Mouse (Mus musculus): ENCODE results near the gene Esyt3. TPM values are rescaled to one million over a fixed set of nuclear protein-coding genes. Genes with fewer than 3 reads are reported as not detected.

The Esyt3 gene
- polyA plus RNA-seq (2014; fragmentation: Nextera tagmentation; extraction: Ambion mirVana): 0.15 and 0.36 TPM in 2 replicates

- H3K27me3 ChIP-seq (ENCODE audit: control insufficient read depth, insufficient read depth, low read length): peaks cover 28% of the 10 kb centered on the region
- H3K4me3 ChIP-seq (ENCODE audit: low read depth, low read length): peak within 1 kb of the TSS; percentile 45
- H3K4me2 ChIP-seq (replicated peaks; ENCODE audit: low read depth, low read length): peak within 1 kb of the TSS; percentile 95
- ATAC-seq (ENCODE audit: low FRiP score) (peak; percentile 57; the same call in 1 of the 2 replicates), DNase-seq (ENCODE audit: low spot score) (peak; percentile 52)
- peaks cover 7% of the 10 kb centered on the region; the same call in 1 of the 2 replicates for H3K4me1 ChIP-seq (replicated peaks; ENCODE audit: control insufficient read depth, insufficient read depth, low read length)
- no peaks in the 10 kb centered on the region for H3K9me3 ChIP-seq (ENCODE audit: control insufficient read depth, low read length)
- 1% methylated on average over 65 of the region's 66 CpGs for WGBS
- H3K27ac ChIP-seq (ENCODE audit: low read depth, low read length): no peak within 1 kb of the TSS
- H3K36me3 ChIP-seq (ENCODE audit: control insufficient read depth, insufficient read depth, low read length): no peaks in the 10 kb centered on the region
- H3K9ac ChIP-seq (ENCODE audit: low read depth, low read length): peak within 1 kb of the TSS; percentile 23; the same call in 1 of the 2 replicates
These were observed at the start of gene Esyt3 for GRCm38 (mm10) chr9:99357921-99358692. TSS of gene Esyt3 (minus strand) at chr9:99358557.

GRCm38 (mm10) chr9:99401288-99401974 is 43.1 kb upstream of the Esyt3 start:
- H3K4me3 ChIP-seq (ENCODE audit: low read depth, low read length): no peak overlapping the region
- DNase-seq (ENCODE audit: low spot score) (no peak), ATAC-seq (ENCODE audit: low FRiP score) (no peak)
- no peaks in the 10 kb centered on the region for H3K9me3 ChIP-seq (ENCODE audit: control insufficient read depth, low read length)
- no peaks in the 10 kb centered on the region for H3K36me3 ChIP-seq (ENCODE audit: control insufficient read depth, insufficient read depth, low read length)
- H3K27ac ChIP-seq (ENCODE audit: low read depth, low read length): no peak overlapping the region
- WGBS: 83% methylated on average over 9 of the region's 9 CpGs
- no peaks in the 10 kb centered on the region for H3K27me3 ChIP-seq (ENCODE audit: control insufficient read depth, insufficient read depth, low read length)
- no peak overlapping the region for H3K9ac ChIP-seq (ENCODE audit: low read depth, low read length)
- H3K4me1 ChIP-seq (replicated peaks; ENCODE audit: control insufficient read depth, insufficient read depth, low read length): no peaks in the 10 kb centered on the region
- no peak overlapping the region for H3K4me2 ChIP-seq (replicated peaks; ENCODE audit: low read depth, low read length)

GRCm38 (mm10) chr9:99400781-99401180 is 42.4 kb upstream of the Esyt3 start:
- Histone ChIP-seq H3K36me3 (ENCODE audit: control insufficient read depth, insufficient read depth, low read length) (no peaks in the 10 kb centered on the region), H3K4me3 (ENCODE audit: low read depth, low read length) (no peak overlapping the region), H3K4me1 (replicated peaks; ENCODE audit: control insufficient read depth, insufficient read depth, low read length) (no peaks in the 10 kb centered on the region), H3K9me3 (ENCODE audit: control insufficient read depth, low read length) (no peaks in the 10 kb centered on the region), H3K9ac (ENCODE audit: low read depth, low read length) (no peak overlapping the region), H3K4me2 (replicated peaks; ENCODE audit: low read depth, low read length) (no peak overlapping the region), H3K27me3 (ENCODE audit: control insufficient read depth, insufficient read depth, low read length) (no peaks in the 10 kb centered on the region), H3K27ac (ENCODE audit: low read depth, low read length) (no peak overlapping the region)
- DNase-seq (ENCODE audit: low spot score): no peak
- WGBS: 83% methylated on average over 6 of the region's 6 CpGs
- no peak for ATAC-seq (ENCODE audit: low FRiP score)

GRCm38 (mm10) chr9:99397056-99397815 is 38.9 kb upstream of the Esyt3 start:
- H3K9ac ChIP-seq (ENCODE audit: low read depth, low read length): no peak overlapping the region
- H3K9me3 ChIP-seq (ENCODE audit: control insufficient read depth, low read length): no peaks in the 10 kb centered on the region
- no peaks in the 10 kb centered on the region for H3K27me3 ChIP-seq (ENCODE audit: control insufficient read depth, insufficient read depth, low read length)
- DNase-seq (ENCODE audit: low spot score): no peak
- H3K36me3 ChIP-seq (ENCODE audit: control insufficient read depth, insufficient read depth, low read length): no peaks in the 10 kb centered on the region
- no peaks in the 10 kb centered on the region for H3K4me1 ChIP-seq (replicated peaks; ENCODE audit: control insufficient read depth, insufficient read depth, low read length)
- no peak overlapping the region for H3K4me3 ChIP-seq (ENCODE audit: low read depth, low read length)
- no peak for ATAC-seq (ENCODE audit: low FRiP score)
- 85% methylated on average over 13 of the region's 13 CpGs for WGBS
- H3K27ac ChIP-seq (ENCODE audit: low read depth, low read length): no peak overlapping the region
- H3K4me2 ChIP-seq (replicated peaks; ENCODE audit: low read depth, low read length): no peak overlapping the region

GRCm38 (mm10) chr9:99394366-99394765 is 36.0 kb upstream of the Esyt3 start:
- WGBS: 72% methylated on average over 11 of the region's 11 CpGs
- no peak overlapping the region for H3K27ac ChIP-seq (ENCODE audit: low read depth, low read length)
- no peak overlapping the region for H3K9ac ChIP-seq (ENCODE audit: low read depth, low read length)
- no peaks in the 10 kb centered on the region for H3K9me3 ChIP-seq (ENCODE audit: control insufficient read depth, low read length)
- no peak for ATAC-seq (ENCODE audit: low FRiP score)
- H3K4me3 ChIP-seq (ENCODE audit: low read depth, low read length): no peak overlapping the region
- DNase-seq (ENCODE audit: low spot score): peak; percentile 18
- no peaks in the 10 kb centered on the region for H3K4me1 ChIP-seq (replicated peaks; ENCODE audit: control insufficient read depth, insufficient read depth, low read length)
- H3K36me3 ChIP-seq (ENCODE audit: control insufficient read depth, insufficient read depth, low read length): no peaks in the 10 kb centered on the region
- no peaks in the 10 kb centered on the region for H3K27me3 ChIP-seq (ENCODE audit: control insufficient read depth, insufficient read depth, low read length)
- H3K4me2 ChIP-seq (replicated peaks; ENCODE audit: low read depth, low read length): no peak overlapping the region

- H3K27ac ChIP-seq (ENCODE audit: low read depth, low read length): no peak overlapping the region
- 96% methylated on average over 8 of the region's 8 CpGs for WGBS
- H3K27me3 ChIP-seq (ENCODE audit: control insufficient read depth, insufficient read depth, low read length): no peaks in the 10 kb centered on the region
- H3K9me3 ChIP-seq (ENCODE audit: control insufficient read depth, low read length): no peaks in the 10 kb centered on the region
- H3K4me3 ChIP-seq (ENCODE audit: low read depth, low read length): no peak overlapping the region
- no peaks in the 10 kb centered on the region for H3K36me3 ChIP-seq (ENCODE audit: control insufficient read depth, insufficient read depth, low read length)
- H3K4me1 ChIP-seq (replicated peaks; ENCODE audit: control insufficient read depth, insufficient read depth, low read length): no peaks in the 10 kb centered on the region
- DNase-seq (ENCODE audit: low spot score) (no peak), ATAC-seq (ENCODE audit: low FRiP score) (no peak)
- no peak overlapping the region for H3K4me2 ChIP-seq (replicated peaks; ENCODE audit: low read depth, low read length)
- H3K9ac ChIP-seq (ENCODE audit: low read depth, low read length): no peak overlapping the region
These were observed 34.8 kb upstream of the Esyt3 start for GRCm38 (mm10) chr9:99393146-99393545.

GRCm38 (mm10) chr9:99391557-99391956 is 33.2 kb upstream of the Esyt3 start:
- 96% methylated on average over 10 of the region's 10 CpGs for WGBS
- H3K4me2 ChIP-seq (replicated peaks; ENCODE audit: low read depth, low read length): no peak overlapping the region
- ATAC-seq (ENCODE audit: low FRiP score) (no peak), DNase-seq (ENCODE audit: low spot score) (no peak)
- no peaks in the 10 kb centered on the region for H3K4me1 ChIP-seq (replicated peaks; ENCODE audit: control insufficient read depth, insufficient read depth, low read length)
- no peak overlapping the region for H3K4me3 ChIP-seq (ENCODE audit: low read depth, low read length)
- H3K9ac ChIP-seq (ENCODE audit: low read depth, low read length): no peak overlapping the region
- H3K9me3 ChIP-seq (ENCODE audit: control insufficient read depth, low read length): no peaks in the 10 kb centered on the region
- no peaks in the 10 kb centered on the region for H3K27me3 ChIP-seq (ENCODE audit: control insufficient read depth, insufficient read depth, low read length)
- H3K27ac ChIP-seq (ENCODE audit: low read depth, low read length): no peak overlapping the region
- H3K36me3 ChIP-seq (ENCODE audit: control insufficient read depth, insufficient read depth, low read length): no peaks in the 10 kb centered on the region

- WGBS: 34% methylated on average over 2 of the region's 2 CpGs
- Histone ChIP-seq H3K27ac (ENCODE audit: low read depth, low read length) (no peak overlapping the region), H3K4me1 (replicated peaks; ENCODE audit: control insufficient read depth, insufficient read depth, low read length) (no peaks in the 10 kb centered on the region), H3K27me3 (ENCODE audit: control insufficient read depth, insufficient read depth, low read length) (no peaks in the 10 kb centered on the region), H3K9me3 (ENCODE audit: control insufficient read depth, low read length) (no peaks in the 10 kb centered on the region), H3K9ac (ENCODE audit: low read depth, low read length) (no peak overlapping the region), H3K4me2 (replicated peaks; ENCODE audit: low read depth, low read length) (no peak overlapping the region), H3K36me3 (ENCODE audit: control insufficient read depth, insufficient read depth, low read length) (no peaks in the 10 kb centered on the region), H3K4me3 (ENCODE audit: low read depth, low read length) (no peak overlapping the region)
- DNase-seq (ENCODE audit: low spot score) (no peak), ATAC-seq (ENCODE audit: low FRiP score) (no peak)
These were observed 32.4 kb upstream of the Esyt3 start for GRCm38 (mm10) chr9:99390716-99391115.
